Mouse (Mus musculus) c-Kit-positive CD71-positive TER-119-positive erythroid progenitor cells, embryonic 14.5 days (primary cell): ENCODE measurements around the gene Dusp5.

Source experiments
- DNase-seq: peaks from one replicate; pipeline ENCODE4 v3.0.0-alpha.2; 2013; ENCODE audit warnings: low spot score

Dusp5 gene

DNA sequence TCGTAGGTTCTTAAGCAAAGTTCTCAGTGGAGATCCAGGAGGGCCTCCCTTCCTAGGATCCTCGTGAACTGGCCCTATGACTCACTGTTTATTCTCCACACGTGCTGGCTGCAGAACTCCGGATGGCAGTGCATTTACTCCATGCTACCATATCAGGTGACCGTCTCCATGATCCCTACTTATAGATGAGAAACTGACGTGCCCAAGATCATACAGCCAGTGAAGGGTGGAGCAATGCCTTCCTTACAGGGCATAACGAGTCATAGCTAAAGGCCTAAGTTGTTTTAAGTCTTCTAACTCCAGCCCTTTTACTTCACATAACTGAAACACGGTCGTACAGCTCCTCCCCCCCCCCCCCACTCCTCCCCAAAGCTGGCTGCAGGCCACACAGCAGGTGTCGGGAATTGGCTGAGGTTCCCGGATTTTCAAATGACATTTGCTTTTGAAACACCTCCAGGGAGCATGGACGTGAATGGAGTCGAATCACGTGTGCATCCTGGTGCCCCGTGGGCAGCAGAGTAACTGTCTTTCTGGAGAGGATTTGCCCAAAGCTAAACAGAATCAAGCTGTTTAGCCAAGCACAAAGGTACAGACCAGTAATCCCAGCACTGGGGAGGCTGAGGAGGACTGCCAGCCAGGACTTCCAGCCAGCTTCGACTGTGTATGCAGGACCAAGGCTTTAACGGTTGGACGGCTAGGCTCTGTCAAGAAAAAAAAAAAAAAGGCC is 11.4 kb upstream of the Dusp5 start:
- DNase-seq = no peak

DNA sequence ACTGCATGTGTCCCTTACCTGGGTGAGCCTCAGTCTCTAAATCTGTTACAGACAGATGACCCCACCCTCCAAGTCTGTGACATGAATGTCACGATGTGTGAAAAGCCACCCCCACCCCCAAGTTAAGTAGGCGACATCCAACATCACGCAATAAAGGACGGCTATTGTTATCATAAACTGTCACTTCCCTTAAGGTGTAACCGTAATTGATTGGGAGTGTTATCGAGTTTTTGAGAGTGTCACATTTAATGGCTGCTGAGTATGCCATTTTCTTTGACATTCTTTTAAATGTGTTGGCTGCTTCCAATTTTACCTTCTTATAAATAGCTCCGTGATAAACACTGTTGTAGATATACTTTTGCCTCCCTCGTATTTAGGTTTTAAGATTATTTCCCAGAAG is 9.4 kb upstream of the Dusp5 start:
- no peak for DNase-seq

DNA sequence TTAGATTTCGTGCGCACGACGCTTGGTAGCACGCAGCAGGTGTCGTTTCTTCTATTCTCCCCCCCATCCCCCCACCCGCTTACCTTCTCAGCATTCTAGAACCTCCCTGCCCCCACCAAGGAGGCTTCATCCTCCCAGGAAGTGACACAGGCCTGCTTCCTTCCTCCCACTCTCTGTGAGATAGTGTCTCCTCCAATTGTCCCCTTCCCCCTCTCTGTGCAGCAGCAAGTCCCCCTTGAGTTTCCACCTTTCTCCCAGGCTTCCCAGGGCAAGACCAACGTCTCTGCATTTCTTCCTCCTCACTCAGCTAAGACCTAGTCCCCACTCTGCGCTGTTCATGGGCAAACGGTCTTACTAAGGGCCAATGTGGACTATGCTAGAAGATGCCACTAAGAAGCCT is 8.9 kb upstream of the Dusp5 start:
- no peak for DNase-seq

DNA sequence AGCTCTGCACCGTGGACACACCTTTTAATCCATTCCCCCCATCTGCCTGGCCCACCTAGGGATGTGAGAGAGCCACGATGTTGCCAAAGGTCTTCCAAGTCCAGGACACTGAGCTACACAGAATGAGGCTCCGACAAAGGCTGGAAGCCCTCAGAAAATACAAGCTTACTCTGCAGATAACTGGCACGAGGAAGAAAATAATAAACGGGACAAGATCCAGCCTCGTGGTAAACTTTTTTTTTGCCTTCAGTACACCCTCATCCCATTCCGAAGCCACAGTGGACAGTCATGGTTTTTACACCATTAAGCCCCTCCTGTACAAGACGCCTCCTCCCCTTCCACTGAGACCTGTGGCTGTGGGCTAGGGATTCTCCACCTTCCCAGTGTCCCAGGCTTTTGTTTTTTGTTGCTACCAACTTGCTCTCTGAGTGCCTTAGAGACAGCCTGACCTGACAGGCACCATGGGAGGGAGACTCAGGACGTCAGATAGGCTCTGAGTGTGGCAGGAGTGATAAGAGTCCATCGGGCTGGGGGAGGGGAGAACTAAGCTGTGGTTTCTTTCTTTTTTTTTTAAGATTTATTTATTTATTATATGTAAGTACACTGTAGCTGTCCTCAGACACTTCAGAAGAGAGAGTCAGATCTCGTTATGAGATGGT is 7.6 kb upstream of the Dusp5 start:
- peak; percentile 12 for DNase-seq

DNA sequence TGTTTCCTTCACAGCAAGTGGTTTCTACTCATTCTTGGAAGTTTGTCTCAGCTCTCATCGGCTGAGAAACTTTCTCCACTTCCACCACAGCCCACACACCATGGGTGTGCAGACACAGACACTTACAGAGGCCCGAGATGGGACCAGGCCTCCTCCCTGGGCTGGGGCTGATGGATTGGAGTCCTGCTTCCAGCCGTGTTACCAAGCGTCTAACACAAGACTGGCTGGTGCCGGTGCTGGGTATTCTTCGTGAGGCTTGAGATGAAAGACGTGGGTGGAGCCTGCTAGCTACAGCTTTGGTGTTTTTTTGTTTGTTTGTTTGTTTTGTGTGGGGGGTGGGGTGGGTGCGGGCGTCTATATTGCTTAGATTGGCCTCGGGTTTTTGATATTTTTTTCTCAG is 1.4 kb upstream of the Dusp5 start:
- DNase-seq = no peak

DNA sequence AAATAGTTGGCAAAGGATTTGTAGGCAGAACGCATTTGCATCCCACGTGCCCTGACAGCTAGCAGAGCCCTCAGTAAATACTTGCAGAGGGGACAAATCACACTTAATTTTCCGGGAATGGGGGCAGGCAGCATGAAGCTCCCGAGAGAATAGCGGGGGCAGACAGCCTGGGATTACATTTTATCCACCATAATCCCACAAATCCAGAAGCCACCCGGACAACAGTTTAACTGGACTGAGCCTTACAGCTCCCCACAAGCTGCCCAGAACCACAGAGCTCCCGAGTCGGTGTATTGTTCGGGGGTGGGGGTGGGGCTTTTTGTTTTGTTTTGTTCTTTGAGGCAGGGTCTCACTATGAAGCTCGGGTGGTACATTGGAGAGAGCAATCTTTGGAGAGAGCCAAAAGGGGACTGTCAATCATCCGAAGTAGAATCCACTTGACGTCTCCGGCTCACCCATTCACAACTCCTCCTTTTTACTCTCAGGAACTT is 733 bp upstream of the Dusp5 start:
- no peak for DNase-seq

DNA sequence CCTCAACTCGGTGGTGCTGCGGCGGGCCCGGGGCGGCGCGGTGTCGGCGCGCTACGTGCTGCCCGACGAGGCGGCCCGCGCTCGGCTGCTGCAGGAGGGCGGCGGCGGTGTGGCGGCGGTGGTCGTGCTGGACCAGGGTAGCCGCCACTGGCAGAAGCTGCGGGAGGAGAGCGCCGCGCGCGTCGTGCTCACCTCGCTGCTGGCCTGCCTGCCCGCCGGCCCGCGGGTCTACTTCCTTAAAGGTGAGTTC is 471 bp downstream of the Dusp5 start:
- no peak for DNase-seq

DNA sequence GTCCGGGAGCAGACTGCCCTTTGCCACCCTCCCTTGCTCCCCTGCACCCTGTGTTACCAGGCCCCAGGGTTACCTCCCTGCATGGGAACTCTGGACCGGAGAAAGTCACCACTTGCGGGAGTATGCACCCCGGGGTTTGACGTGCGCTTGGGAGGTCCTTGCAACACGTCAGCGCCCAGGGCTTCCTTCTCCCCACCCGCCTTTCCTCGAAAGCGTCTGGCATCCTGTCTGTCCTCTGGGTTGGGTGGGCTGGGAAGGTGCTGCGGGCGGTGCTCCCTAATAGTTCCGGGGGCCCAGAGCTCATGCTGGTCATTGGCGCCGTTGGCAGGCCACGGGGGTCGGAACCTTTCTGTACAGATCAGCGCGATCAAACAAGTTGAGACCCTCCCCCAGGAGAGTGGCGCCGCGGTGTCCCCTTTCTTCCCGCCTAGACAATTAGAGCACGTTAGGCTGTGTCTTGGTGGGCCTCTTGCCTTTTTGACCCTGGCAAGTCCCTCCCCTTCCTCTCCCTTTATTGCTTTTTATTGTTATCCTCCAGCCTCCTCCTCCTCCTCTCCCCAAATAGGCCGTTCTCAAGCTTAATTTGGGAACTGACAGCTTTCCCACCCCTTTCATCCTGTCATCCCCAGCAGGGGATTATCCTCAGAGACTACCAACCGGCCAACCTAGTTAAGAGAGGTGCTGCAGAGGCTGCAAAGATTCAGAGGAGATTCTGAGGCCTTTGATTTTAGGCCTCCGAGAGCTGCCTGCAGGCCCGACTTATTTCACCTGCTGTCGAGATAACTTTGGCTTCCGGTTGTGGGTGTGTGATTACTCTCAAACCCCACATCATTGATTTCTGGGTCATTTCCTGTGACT is 1.0 kb downstream of the Dusp5 start:
- no peak for DNase-seq

DNA sequence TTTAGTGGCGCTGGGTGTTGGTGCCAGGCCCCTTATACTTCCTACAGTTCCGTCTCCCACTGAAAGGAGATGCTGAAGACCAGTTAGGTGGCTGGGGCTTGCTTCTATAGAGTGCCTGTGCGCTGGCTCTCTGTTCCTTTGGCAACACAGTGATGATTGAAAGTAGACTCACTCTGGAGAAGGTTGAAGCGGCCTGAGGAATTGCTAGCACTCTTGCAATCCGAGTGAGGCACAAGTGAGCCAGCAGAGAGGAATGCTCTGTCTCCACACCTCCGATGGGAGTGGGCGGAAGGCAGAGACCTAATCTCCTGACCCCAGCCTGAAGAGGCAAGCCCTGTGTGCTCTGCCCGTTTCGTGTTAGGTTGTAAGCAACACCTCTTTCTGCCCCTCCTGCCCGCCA is 2.5 kb downstream of the Dusp5 start:
- no peak for DNase-seq

DNA sequence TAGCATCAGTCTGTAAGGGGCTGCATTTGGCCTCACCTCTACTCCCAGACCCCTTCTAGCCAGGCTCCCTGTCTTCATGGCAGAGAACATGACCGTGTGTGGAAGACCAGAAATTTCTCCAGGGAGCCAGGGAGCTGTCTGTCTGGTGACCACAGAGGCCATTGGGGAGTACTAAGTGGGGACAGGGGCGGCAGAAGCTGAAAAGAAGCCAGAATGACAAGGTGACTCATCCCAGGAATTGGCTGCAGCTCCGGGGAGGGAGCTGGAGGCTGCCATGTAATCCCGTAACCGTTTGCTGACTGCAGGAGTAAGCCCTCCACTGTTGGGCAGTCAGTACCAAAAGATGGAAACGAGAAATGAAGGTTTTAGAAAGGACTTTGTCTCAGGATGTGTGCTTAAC is 3.1 kb downstream of the Dusp5 start:
- no peak for DNase-seq

DNA sequence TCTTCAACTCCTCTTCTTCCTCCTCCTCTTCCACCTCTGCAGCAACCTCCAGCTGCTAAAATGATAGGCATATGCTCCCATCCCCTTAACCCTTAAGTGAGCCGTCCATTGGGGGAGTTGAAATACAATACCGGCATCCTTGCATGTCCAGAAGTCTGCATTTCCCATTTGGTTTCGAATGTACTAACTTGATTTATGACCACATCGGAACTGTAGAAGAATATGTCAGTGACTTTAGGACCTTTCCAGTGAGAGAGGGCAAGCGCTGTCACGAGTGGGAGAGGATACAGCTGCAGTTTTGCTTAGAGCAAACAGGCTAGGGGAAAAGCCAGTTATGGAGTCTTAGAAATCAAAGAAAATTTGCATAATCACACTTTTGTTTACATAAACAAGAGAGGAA is 3.8 kb downstream of the Dusp5 start:
- DNase-seq = no peak

DNA sequence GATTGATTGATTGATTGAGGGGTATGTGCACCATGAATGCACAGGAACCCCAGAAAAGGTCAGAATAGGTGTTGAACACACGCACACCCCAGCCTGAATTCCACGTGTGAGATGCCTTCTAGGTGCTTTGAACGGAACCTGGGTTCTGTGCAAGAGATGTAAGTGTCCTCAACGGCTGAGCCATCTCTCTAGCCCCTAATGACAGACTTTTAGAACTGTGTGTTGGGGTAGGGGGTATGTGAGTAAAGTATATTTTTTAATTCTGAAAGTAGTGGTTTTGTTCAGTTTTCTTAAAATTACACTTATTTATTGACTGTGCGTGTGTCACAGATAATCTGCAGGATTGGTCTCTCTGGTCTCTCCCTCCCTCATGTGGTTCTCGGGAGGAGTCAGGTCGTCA is 4.3 kb downstream of the Dusp5 start:
- DNase-seq = no peak

DNA sequence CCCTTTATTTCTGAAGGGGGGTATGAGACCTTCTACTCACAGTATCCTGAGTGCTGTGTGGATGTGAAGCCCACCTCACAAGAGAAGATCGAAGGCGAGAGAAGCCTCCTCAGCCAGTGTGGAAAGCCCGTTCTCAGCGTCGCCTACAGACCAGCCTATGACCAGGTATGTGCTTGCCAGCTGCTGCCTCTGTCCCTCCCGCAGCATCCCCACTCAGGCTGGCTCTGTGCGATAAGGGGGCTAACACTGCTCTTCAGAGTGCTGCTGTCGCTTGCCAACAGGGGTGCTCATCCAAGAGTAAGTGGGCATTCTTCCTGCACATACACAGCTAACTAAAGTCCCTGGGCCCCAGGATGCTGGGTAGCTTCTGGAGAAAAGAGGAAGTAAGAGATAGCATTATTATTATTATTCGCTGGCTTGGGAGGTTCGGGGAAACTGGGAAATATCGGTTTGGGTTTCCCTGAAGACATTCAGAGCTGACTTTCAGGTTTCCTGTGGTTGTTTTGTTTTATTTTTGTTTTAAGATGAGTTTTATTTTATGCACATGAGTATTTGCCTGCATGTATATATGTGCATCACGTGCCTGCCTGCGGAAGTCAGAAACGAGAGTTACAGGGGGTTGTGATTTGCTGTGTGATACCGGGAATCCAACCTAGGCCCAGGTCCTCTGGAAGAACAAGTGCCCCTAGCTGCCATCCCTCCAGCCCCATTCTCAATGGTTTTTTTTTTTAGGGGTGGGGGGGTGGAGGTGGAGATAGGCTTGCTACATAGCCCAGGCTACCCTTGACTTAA is 5.1 kb downstream of the Dusp5 start:
- no peak for DNase-seq

DNA sequence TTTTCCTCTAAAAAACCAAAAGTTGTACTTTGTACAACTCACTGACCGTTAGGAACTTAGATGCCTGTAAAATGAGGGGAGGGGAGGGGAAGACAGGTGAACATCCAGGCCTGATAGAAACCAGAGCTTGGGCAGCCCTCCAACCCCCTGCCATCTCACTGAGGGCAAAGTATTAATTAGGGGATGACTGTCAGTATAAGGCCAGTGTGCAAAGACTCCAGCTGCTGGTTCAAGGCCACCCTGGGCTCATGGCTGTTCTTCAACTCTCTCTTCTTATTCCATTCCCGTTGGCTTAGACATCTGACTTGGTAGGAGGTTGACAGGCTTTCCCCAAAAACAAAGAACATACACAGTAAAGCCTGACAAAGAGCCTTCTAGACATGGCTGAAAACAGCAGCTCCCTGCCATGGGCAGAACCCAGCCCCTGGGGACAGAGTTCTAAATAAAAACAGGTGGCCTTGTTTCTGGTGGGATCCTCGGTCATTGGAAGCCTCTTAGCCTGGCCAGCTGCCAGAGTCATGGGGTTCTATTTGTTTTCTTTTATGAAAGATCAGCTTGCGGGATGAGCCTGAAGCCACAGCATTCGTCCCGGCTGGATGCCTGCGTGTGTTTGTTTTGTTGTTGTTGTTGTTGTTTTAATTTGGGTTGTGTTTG is 6.0 kb downstream of the Dusp5 start:
- DNase-seq = no peak

DNA sequence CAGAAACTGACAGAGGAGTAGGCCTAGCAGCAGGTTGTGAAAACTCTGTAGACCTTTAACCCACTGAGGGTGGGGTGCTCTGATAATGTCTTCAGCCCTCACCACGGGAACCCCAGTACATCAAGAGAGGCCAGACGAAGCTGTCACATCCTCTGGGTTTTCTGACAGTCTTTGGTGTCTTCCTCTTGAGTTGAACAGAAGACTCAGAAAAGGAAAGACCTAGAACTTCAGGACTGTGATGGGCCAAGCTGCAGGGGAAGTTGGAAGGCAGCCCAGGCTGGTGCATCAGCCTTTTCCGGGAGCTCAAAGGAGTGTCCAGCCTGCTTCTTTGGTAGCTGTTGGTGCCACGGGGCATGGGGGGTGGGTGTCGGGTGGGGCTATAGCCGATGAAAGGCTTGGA is 6.5 kb downstream of the Dusp5 start:
- DNase-seq = no peak

DNA sequence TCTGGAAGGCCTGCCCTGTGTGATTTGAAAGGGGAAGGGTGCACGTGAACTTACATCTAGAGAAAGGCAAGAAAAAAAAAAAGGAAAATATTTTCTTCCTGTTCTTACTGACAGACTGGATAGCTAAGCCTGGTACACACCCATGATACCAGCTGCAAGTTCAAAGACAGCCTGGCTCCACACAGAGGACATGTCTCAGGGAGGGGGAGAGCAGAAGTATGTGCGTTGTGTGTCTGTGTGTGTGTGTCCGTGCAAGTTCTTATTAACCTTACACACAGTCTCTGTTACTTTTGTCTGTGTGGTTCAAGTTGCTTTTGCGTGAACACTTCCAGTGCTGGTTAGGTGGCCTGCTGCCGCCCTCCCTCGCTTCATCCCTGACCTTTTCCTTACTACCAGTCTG is 7.3 kb downstream of the Dusp5 start:
- DNase-seq = no peak

DNA sequence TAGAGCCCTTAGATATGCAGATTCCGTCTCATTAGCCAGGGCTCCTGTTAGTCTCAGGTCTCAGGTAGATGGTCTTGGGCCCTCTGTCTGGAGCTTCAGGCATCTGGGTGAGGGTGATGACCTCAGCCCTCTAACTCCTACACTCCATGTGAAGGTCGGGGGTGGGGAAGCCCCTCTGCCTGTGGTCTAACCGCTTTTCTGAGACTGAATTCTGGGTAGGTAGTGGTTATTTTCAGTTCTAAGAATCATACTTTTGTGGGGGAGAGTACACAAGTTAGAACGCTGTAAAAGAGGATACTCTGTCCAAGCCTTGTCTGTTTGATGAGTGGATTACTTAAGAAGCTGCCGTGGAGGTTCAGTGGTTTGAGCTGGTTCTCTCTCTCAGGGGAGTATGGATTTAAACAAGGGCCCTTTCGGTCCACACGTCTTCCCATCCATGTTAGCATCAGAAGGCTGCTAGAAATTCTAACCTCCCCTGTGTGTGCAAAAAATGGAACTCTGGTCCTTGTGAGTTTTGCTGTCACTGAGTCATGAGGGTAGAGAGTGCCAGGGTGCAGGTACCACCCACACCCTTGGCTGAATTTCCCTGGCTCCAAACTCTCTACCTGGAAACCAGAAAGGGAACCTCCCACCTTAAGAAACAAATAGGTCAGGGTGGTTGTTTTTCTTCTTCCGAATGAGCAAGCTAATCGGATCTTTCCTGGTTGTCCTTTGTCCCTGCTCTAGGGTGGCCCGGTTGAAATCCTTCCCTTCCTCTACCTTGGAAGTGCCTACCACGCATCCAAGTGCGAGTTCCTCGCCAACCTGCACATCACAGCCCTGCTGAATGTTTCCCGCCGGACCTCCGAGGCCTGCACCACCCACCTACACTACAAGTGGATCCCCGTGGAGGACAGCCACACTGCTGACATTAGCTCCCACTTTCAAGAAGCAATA is 8.1 kb downstream of the Dusp5 start:
- no peak for DNase-seq

DNA sequence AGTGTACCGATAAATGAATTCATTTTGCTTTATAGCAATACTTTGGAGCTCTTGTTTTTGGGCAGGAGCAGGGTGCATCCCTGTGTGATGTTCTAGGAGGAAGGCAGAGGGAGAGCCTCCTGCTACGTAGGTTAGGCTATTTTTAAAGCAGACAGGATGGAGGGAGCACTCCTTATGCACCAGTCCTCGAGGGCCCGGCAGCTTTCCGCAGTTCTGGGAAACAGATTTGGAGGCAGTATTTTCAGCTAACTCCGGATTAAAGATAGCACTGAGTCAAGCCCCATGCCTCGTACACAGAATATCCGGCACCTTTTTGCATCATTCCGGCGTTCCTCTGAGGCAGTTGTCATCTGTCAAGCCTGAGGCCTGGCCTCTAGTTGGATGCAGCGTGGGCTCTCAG is 9.1 kb downstream of the Dusp5 start:
- no peak for DNase-seq

DNA sequence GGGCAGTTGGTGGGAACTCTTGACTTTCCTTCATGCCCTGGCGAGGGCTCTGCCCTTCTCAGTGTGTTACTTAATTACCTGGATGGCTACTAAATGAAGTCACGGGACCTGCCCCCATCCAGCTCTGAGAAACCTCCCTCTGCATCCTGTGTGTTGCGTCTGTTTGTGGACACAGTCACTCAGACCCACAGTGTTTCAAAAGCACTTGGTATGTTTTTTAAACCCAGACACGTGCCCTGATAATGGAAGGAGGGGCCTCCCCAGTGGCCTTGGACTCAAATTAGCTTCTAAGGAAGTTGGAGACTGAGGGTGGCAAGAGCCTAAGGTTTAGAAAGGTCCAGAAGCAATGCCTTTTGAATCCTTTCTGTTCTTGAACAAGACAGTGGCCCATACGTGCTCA is 9.9 kb downstream of the Dusp5 start:
- no peak for DNase-seq

DNA sequence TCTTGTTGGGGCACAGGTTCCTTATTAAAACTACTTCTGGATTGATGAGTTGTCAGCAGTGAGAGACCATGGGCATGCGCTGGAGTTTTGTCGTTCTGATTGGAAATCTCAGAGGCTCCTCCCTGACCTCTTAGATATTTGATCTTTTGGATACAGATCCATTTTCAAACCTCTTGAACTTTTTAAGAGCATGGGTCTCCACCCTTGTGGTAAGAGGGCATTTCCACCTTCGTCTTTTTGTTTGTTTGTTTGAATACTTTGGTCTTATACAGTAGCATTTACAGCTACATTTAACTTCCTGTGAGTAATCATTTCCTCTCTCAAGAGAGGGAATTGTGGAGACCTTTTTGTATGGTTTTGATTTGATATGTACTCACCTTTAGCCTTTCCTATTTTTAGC is 10.4 kb downstream of the Dusp5 start:
- no peak for DNase-seq

DNA sequence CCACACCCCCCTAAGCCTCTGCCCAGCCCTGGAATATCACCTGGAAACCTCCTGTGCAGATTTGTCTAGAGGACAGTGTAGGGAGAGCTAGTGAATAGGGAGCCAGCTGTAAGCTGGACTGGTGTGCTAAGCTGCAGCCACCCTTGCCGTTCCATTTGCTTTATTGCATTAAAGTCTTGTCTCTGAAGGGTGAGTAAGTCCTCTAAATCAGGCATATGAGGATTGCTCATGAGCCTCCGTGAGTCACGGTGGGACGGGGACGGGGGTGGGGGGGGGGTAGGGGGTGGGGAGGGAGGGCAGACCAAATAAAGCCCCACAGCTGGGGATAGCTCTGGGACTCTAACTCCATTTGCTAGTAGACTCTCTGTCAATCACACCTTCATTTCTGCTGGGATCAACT is 14.7 kb downstream of the Dusp5 start:
- DNase-seq = no peak
